Mouse (Mus musculus) spleen, postnatal 4 days (tissue): ENCODE results near the gene Olfr1095.

Experiments used
- DNase-seq, 2 experiments: peaks; one replicate each; pipeline ENCODE4 v3.0.0; 2022; ENCODE audit warnings: low spot score in 2 of 2

Olfr1095 gene

DNA sequence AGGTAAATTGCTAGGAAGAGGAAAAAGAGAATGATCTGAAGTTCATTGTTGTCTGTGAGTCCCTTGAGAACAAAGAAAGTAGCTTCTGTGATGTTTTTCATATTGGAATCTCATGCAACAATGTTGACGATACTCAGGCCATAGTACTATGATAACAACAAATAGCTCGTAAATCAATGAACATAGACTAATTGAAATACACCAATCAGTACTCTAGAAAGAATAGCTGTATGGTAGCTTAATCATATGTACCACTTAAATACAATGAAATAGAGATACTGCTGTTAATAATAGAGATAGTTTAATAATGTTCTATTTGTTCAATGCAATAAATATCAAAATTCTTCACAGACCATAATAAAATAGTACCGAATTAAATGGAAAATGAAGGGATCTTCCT lies at the start of gene Olfr1095:
Gene Olfr1095 (minus strand): TSS at position 101 of the 400 bp plus-strand sequence.
- no peak for DNase-seq

DNA sequence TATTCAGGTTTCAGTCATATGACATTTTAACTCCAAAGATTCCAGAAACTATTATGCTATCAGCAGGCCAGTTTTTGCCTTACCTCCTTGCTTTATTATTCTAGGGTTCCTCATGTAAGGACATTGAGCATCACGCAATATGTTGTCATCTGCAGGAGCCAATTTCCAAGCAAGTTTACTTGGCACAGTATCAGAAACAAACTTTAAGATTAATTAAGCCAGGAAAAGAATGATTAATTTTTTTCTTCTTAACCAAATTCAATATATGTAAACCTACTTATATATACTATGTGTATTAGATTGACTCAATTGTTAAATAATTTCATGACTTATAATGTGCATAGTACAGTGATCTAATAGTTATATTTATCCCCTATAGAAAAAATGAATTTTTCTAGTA lies 40.6 kb upstream of the Olfr1095 start, which contains the start of gene Olfr1097:
Gene Olfr1097 (minus strand): TSS at position 101 of the 400 bp plus-strand sequence.
- DNase-seq = no peak

DNA sequence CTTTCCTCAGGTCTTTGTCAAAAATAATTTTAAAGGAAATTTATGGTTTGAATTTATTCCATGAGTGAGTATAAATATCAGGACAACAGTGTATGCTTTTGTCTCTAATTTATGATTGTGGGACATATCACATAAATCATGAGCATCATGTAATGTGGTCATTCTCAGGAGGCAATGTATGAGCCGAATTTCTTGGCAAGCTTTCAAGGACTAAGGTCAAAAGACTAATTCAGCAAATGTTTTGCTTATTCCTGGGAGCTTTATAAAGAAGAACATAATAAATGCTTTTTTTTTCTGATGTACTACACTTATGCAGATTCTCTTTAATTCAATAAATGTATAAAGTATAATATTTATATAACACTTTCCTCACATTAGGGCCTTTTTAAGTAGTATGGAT lies 23.2 kb upstream of the Olfr1095 start, which contains the start of gene Gm13723:
Gene Gm13723 (minus strand): TSS at position 101 of the 400 bp plus-strand sequence.
- no peak for DNase-seq

DNA sequence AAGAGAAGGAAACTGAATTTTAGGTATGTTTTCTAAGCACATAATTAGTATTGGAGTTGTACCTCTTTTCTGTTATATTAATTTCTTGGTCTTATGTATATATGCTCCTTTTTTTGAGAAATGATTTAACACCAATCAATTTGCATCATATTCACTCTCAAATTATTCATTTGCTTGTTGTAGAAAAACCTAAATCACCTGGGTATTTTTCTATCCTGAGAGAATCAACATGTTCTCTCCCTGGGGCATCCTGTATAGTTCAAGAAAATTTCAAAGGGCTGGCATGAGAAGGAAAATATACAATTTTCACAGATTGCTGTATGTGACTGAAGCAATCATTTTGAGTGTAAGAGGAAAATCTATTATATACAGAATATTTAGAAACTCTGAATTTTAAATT lies 27.1 kb downstream of the Olfr1095 start, which contains the start of gene Olfr1094:
Gene Olfr1094 (plus strand): TSS at position 301 of the 400 bp plus-strand sequence.
- DNase-seq = no peak

DNA sequence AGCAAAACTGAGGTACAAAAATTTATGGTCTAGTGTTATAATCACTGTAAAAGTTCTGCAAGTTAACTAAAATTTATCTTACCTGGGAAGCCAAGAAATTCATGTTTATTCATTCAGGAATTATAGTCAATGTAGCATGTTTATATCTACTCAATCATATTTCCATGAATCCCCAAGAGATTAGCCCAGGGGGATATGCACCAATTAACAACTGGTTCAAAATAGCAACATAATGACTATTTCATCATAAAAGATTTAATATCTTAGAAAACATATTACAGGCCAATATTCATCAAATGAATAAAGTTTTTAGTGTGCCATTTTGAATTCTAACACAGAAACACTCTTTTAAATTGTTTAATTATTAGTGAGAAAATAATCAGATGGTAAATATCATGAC lies 41.6 kb downstream of the Olfr1095 start, which contains the start of gene Olfr141:
Gene Olfr141 (minus strand): TSS at position 101 of the 400 bp plus-strand sequence.
- no peak for DNase-seq
